Mouse (Mus musculus) limb, embryonic 14.5 days (tissue): Measurements from ENCODE around the gene Tnfrsf25. TPM values are rescaled to one million over a fixed set of nuclear protein-coding genes. Genes with fewer than 3 reads are reported as not detected.

Experiments used
- ATAC-seq: fragments of 200-750 bp; cut with Nextera tagmentation; 2 replicates; pipeline ENCODE4 v1.8.0; 2017; ENCODE audit warnings: low read depth, moderate number of reproducible peaks, moderate TSS enrichment; ENCODE audit not compliant: low FRiP score
- DNase-seq: peaks from one replicate; pipeline ENCODE4 v3.0.0-alpha.2; 2015; ENCODE audit warnings: low spot score
- H3K27ac ChIP-seq: fragments of 300-500 bp; sonication (generic); replicated peaks from 2 replicates; pipeline ENCODE4 v1.5.1; 2014; ENCODE audit warnings: low read depth, mild to moderate bottlenecking, low read length, moderate library complexity, mixed read lengths
- H3K27me3 ChIP-seq: fragments of 300-500 bp; sonication (generic); 2 replicates; pipeline ENCODE4 v1.6.1; 2014; ENCODE audit warnings: low read length, mixed read lengths; ENCODE audit not compliant: control insufficient read depth, insufficient read depth
- H3K36me3 ChIP-seq: fragments of 300-500 bp; sonication (generic); 2 replicates; pipeline ENCODE4 v1.6.1; 2014; ENCODE audit warnings: mild to moderate bottlenecking, low read length, moderate library complexity, mixed read lengths; ENCODE audit not compliant: control insufficient read depth, insufficient read depth
- H3K4me1 ChIP-seq: fragments of 300-500 bp; sonication (generic); 2 replicates; pipeline ENCODE4 v1.6.1; 2014; ENCODE audit warnings: antibody characterized with exemption, low read length, mixed read lengths; ENCODE audit not compliant: control insufficient read depth, insufficient read depth
- H3K4me2 ChIP-seq: fragments of 300-500 bp; sonication (generic); replicated peaks from 2 replicates; pipeline ENCODE4 v1.6.1; 2014; ENCODE audit warnings: low read depth, mild to moderate bottlenecking, low read length, moderate library complexity; ENCODE audit not compliant: severe bottlenecking
- H3K4me3 ChIP-seq: fragments of 300-500 bp; sonication (generic); replicated peaks from 2 replicates; pipeline ENCODE4 v1.5.1; 2014; ENCODE audit warnings: low read length
- H3K9ac ChIP-seq: fragments of 300-500 bp; sonication (generic); 2 replicates; pipeline ENCODE4 v1.6.1; 2014; ENCODE audit warnings: mild to moderate bottlenecking, low read depth, low read length, moderate library complexity; ENCODE audit not compliant: severe bottlenecking
- H3K9me3 ChIP-seq: fragments of 300-500 bp; sonication (generic); 2 replicates; pipeline ENCODE4 v1.6.1; 2016; ENCODE audit warnings: low read length; ENCODE audit not compliant: control insufficient read depth
- POLR2A ChIP-seq: fragments of 200-500 bp; IDR thresholded peaks from 2 replicates; pipeline ENCODE4 v1.8.0; 2012; ENCODE audit warnings: inconsistent platforms, mild to moderate bottlenecking, moderate library complexity, borderline replicate concordance; ENCODE audit not compliant: insufficient read depth, insufficient read length; ENCODE audit errors: extremely low read depth
- WGBS: fragments of 180-500 bp; shearing (Covaris S2); extraction: QIAGEN DNeasy Blood & Tissue Kit; methylation state at CpG from one replicate; pipeline ENCODE4 v1.1.7; 2014; 5-methylcytosine and 5-hydroxymethylcytosine counted together
- polyA plus RNA-seq, 2 experiments: library from polyadenylated mRNA; depleted of rRNA in 1 of 2; stranded (reverse) in 1 of 2; unstranded in 1 of 2; fragments of >200 nt; fragmentation: Nextera tagmentation in 1 of 2; extraction: Ambion mirVana in 1 of 2; gene quantifications; 2 replicates each; pipeline versions ENCODE4 v1.2.1 to v1.2.3; 2012 to 2014

Gene Tnfrsf25
- polyA plus RNA-seq, 2 experiments = 1.0 to 6.0 TPM

GRCm38 (mm10) chr4:152168052-152168451 is 52.3 kb downstream of the Tnfrsf25 start:
- H3K4me3 ChIP-seq = no peak overlapping the region
- DNase-seq (no peak), ATAC-seq (no peak)
- TF ChIP-seq POLR2A = no peak
- no peak overlapping the region for H3K9ac ChIP-seq
- 0 out of 2 replicates have a peak, but pooled peaks cover 2% of the 10 kb centered on the region for H3K4me1 ChIP-seq
- H3K9me3 ChIP-seq = no peaks in the 10 kb centered on the region
- H3K4me2 ChIP-seq = no peak overlapping the region
- H3K27me3 ChIP-seq = no peaks in the 10 kb centered on the region
- H3K27ac ChIP-seq = no peak overlapping the region
- WGBS = 70% methylated on average over 8 of the region's 8 CpGs
- H3K36me3 ChIP-seq = no peaks in the 10 kb centered on the region

- Histone ChIP-seq H3K9ac (no peak overlapping the region), H3K4me1 (0 out of 2 replicates have a peak, but pooled peaks cover 2% of the 10 kb centered on the region), H3K36me3 (no peaks in the 10 kb centered on the region), H3K27me3 (no peaks in the 10 kb centered on the region), H3K9me3 (no peaks in the 10 kb centered on the region), H3K27ac (no peak overlapping the region), H3K4me2 (no peak overlapping the region), H3K4me3 (no peak overlapping the region)
- ATAC-seq = no peak
- DNase-seq = no peak
- no peak for TF ChIP-seq POLR2A
- 81% methylated on average over 7 of the region's 7 CpGs for WGBS
Measured at GRCm38 (mm10) chr4:152169103-152169502, 53.4 kb downstream of the Tnfrsf25 start.

Other genes with a start within 250 kb of the Tnfrsf25 start
- gene Dnajc11, start 182.2 kb upstream of the Tnfrsf25 start, polyA plus RNA-seq (2012; rRNA removed) = 56.9 and 73.1 TPM in 2 replicates
- gene Dnajc11, start 182.2 kb upstream of the Tnfrsf25 start, polyA plus RNA-seq (2014; fragmentation: Nextera tagmentation; extraction: Ambion mirVana) = 50.9 and 52.5 TPM in 2 replicates
- 60.6 and 61.6 TPM in 2 replicates for gene Thap3, start 126.9 kb upstream of the Tnfrsf25 start, polyA plus RNA-seq (2012; rRNA removed)
- 36.1 and 37.5 TPM in 2 replicates for gene Thap3, start 126.9 kb upstream of the Tnfrsf25 start, polyA plus RNA-seq (2014; fragmentation: Nextera tagmentation; extraction: Ambion mirVana)
- 35.1 and 40.5 TPM in 2 replicates for gene Phf13, start 119.7 kb upstream of the Tnfrsf25 start, polyA plus RNA-seq (2012; rRNA removed)
- gene Phf13, start 119.7 kb upstream of the Tnfrsf25 start, polyA plus RNA-seq (2014; fragmentation: Nextera tagmentation; extraction: Ambion mirVana) = 33.7 and 37.1 TPM in 2 replicates
- 18.8 and 25.7 TPM in 2 replicates for gene Klhl21, start 107.1 kb upstream of the Tnfrsf25 start, polyA plus RNA-seq (2012; rRNA removed)
- gene Klhl21, start 107.1 kb upstream of the Tnfrsf25 start, polyA plus RNA-seq (2014; fragmentation: Nextera tagmentation; extraction: Ambion mirVana) = 11.0 and 11.1 TPM in 2 replicates
- 31.2 and 41.5 TPM in 2 replicates for gene Zbtb48, start 88.3 kb upstream of the Tnfrsf25 start, polyA plus RNA-seq (2012; rRNA removed)
- gene Zbtb48, start 88.3 kb upstream of the Tnfrsf25 start, polyA plus RNA-seq (2014; fragmentation: Nextera tagmentation; extraction: Ambion mirVana) = 25.4 and 27.4 TPM in 2 replicates
- 1.0 and 1.7 TPM in 2 replicates for gene Tas1r1, start 77.4 kb upstream of the Tnfrsf25 start, polyA plus RNA-seq (2012; rRNA removed)
- 0.93 and 1.3 TPM in 2 replicates for gene Tas1r1, start 77.4 kb upstream of the Tnfrsf25 start, polyA plus RNA-seq (2014; fragmentation: Nextera tagmentation; extraction: Ambion mirVana)
- gene Nol9, start 76.6 kb upstream of the Tnfrsf25 start, polyA plus RNA-seq (2012; rRNA removed) = 28.5 and 33.4 TPM in 2 replicates
- 25.9 and 32.2 TPM in 2 replicates for gene Nol9, start 76.6 kb upstream of the Tnfrsf25 start, polyA plus RNA-seq (2014; fragmentation: Nextera tagmentation; extraction: Ambion mirVana)
- 25.0 and 36.2 TPM in 2 replicates for gene Plekhg5, start 43.4 kb upstream of the Tnfrsf25 start, polyA plus RNA-seq (2012; rRNA removed)
- 14.1 and 16.9 TPM in 2 replicates for gene Plekhg5, start 43.4 kb upstream of the Tnfrsf25 start, polyA plus RNA-seq (2014; fragmentation: Nextera tagmentation; extraction: Ambion mirVana)
- gene Espn, start 36.4 kb downstream of the Tnfrsf25 start, polyA plus RNA-seq (2012; rRNA removed) = 1.7 TPM in 2 replicates
- 1.4 and 1.7 TPM in 2 replicates for gene Espn, start 36.4 kb downstream of the Tnfrsf25 start, polyA plus RNA-seq (2014; fragmentation: Nextera tagmentation; extraction: Ambion mirVana)
- gene Hes2, start 42.9 kb downstream of the Tnfrsf25 start, polyA plus RNA-seq (2012; rRNA removed) = 0.03 and 0.04 TPM in 2 replicates
- gene Hes2, start 42.9 kb downstream of the Tnfrsf25 start, polyA plus RNA-seq (2014; fragmentation: Nextera tagmentation; extraction: Ambion mirVana) = not detected in 2 replicates
- 47.7 and 50.3 TPM in 2 replicates for gene Acot7, start 62.2 kb downstream of the Tnfrsf25 start, polyA plus RNA-seq (2012; rRNA removed)
- gene Acot7, start 62.2 kb downstream of the Tnfrsf25 start, polyA plus RNA-seq (2014; fragmentation: Nextera tagmentation; extraction: Ambion mirVana) = 47.3 and 48.4 TPM in 2 replicates
- gene Gpr153, start 158.3 kb downstream of the Tnfrsf25 start, polyA plus RNA-seq (2012; rRNA removed) = 56.5 and 79.5 TPM in 2 replicates
- 28.6 and 33.0 TPM in 2 replicates for gene Gpr153, start 158.3 kb downstream of the Tnfrsf25 start, polyA plus RNA-seq (2014; fragmentation: Nextera tagmentation; extraction: Ambion mirVana)
- 0.03 and 0.13 TPM in 2 replicates for gene Hes3, start 175.7 kb downstream of the Tnfrsf25 start, polyA plus RNA-seq (2012; rRNA removed)
- not detected in 2 replicates for gene Hes3, start 175.7 kb downstream of the Tnfrsf25 start, polyA plus RNA-seq (2014; fragmentation: Nextera tagmentation; extraction: Ambion mirVana)
- 26.6 and 30.7 TPM in 2 replicates for gene Icmt, start 181.3 kb downstream of the Tnfrsf25 start, polyA plus RNA-seq (2012; rRNA removed)
- gene Icmt, start 181.3 kb downstream of the Tnfrsf25 start, polyA plus RNA-seq (2014; fragmentation: Nextera tagmentation; extraction: Ambion mirVana) = 27.6 and 32.7 TPM in 2 replicates
- gene Rnf207, start 203.1 kb downstream of the Tnfrsf25 start, polyA plus RNA-seq (2012; rRNA removed) = 0.92 and 1.1 TPM in 2 replicates
- 0.39 and 0.50 TPM in 2 replicates for gene Rnf207, start 203.1 kb downstream of the Tnfrsf25 start, polyA plus RNA-seq (2014; fragmentation: Nextera tagmentation; extraction: Ambion mirVana)
- gene Rpl22, start 209.8 kb downstream of the Tnfrsf25 start, polyA plus RNA-seq (2012; rRNA removed) = 296 and 760 TPM in 2 replicates
- gene Rpl22, start 209.8 kb downstream of the Tnfrsf25 start, polyA plus RNA-seq (2014; fragmentation: Nextera tagmentation; extraction: Ambion mirVana) = 422 and 460 TPM in 2 replicates
- 0.72 and 0.83 TPM in 2 replicates for gene Chd5, start 222.7 kb downstream of the Tnfrsf25 start, polyA plus RNA-seq (2012; rRNA removed)
- gene Chd5, start 222.7 kb downstream of the Tnfrsf25 start, polyA plus RNA-seq (2014; fragmentation: Nextera tagmentation; extraction: Ambion mirVana) = 0.07 and 0.54 TPM in 2 replicates